Mouse (Mus musculus): ENCODE measurements around the gene Tmem251. TPM values are rescaled to one million over a fixed set of nuclear protein-coding genes. Genes with fewer than 3 reads are reported as not detected.

Gene Tmem251
- polyA plus RNA-seq (2012; rRNA removed) = 1.8 and 2.6 TPM in 2 replicates

GRCm38 (mm10) chr12:102743589-102744574 lies at the start of gene Tmem251, which contains the start of gene Moap1:
TSS of gene Tmem251 (plus strand) at chr12:102743762.
TSS of gene Moap1 (minus strand) at chr12:102743661.
- Histone ChIP-seq H3K27me3 (ENCODE audit: control insufficient read depth, insufficient read depth, low read length) (no peaks in the 10 kb centered on the region), H3K4me1 (ENCODE audit: control insufficient read depth, insufficient read depth, insufficient read length) (peaks cover 2% of the 10 kb centered on the region; the same call in 1 of the 2 replicates), H3K4me3 (ENCODE audit: extremely low read depth, insufficient read depth, insufficient read length) (peak within 1 kb of the TSS; percentile 96), H3K36me3 (ENCODE audit: control insufficient read depth, insufficient read depth, low read length) (no peaks in the 10 kb centered on the region), H3K27ac (ENCODE audit: insufficient read depth, low read length) (peak within 1 kb of the TSS; percentile 94)
- DNase-seq (ENCODE audit: low read depth in 1 of 2, low spot score in 2 of 2) = peak; percentile 77 to 89
- under 1% methylated on average over 62 of the region's 63 CpGs for WGBS
- no peak for TF ChIP-seq CTCF (IDR thresholded peaks at IDR 0.05; ENCODE audit: extremely low read depth, insufficient read depth, insufficient read length, insufficient replicate concordance)
- TF ChIP-seq POLR2A (IDR thresholded peaks at IDR 0.05; ENCODE audit: low read depth, low read length) = peak; percentile 43

GRCm38 (mm10) chr12:102695369-102696239 lies 48.0 kb upstream of the Tmem251 start:
- no peaks in the 10 kb centered on the region for H3K27me3 ChIP-seq (ENCODE audit: control insufficient read depth, insufficient read depth, low read length)
- H3K4me3 ChIP-seq (ENCODE audit: extremely low read depth, insufficient read depth, insufficient read length) = peak overlapping the region; percentile 32; the same call in 1 of the 2 replicates
- WGBS = 38% methylated on average over 18 of the region's 18 CpGs
- DNase-seq (ENCODE audit: low read depth in 1 of 2, low spot score in 2 of 2) = no peak
- TF ChIP-seq CTCF (IDR thresholded peaks at IDR 0.05; ENCODE audit: extremely low read depth, insufficient read depth, insufficient read length, insufficient replicate concordance) (no peak), POLR2A (IDR thresholded peaks at IDR 0.05; ENCODE audit: low read depth, low read length) (no peak)
- H3K4me1 ChIP-seq (ENCODE audit: control insufficient read depth, insufficient read depth, insufficient read length) = peaks cover 51% of the 10 kb centered on the region; the same call in 1 of the 2 replicates
- peak overlapping the region; percentile 64 for H3K27ac ChIP-seq (ENCODE audit: insufficient read depth, low read length)
- no peaks in the 10 kb centered on the region for H3K36me3 ChIP-seq (ENCODE audit: control insufficient read depth, insufficient read depth, low read length)

GRCm38 (mm10) chr12:102696635-102697354 lies 46.8 kb upstream of the Tmem251 start:
- TF ChIP-seq POLR2A (IDR thresholded peaks at IDR 0.05; ENCODE audit: low read depth, low read length) = no peak
- no peak for TF ChIP-seq CTCF (IDR thresholded peaks at IDR 0.05; ENCODE audit: extremely low read depth, insufficient read depth, insufficient read length, insufficient replicate concordance)
- 84% methylated on average over 14 of the region's 14 CpGs for WGBS
- H3K4me3 ChIP-seq (ENCODE audit: extremely low read depth, insufficient read depth, insufficient read length) = no peak overlapping the region
- no peak for DNase-seq (ENCODE audit: low read depth in 1 of 2, low spot score in 2 of 2)
- H3K36me3 ChIP-seq (ENCODE audit: control insufficient read depth, insufficient read depth, low read length) = no peaks in the 10 kb centered on the region
- no peak overlapping the region for H3K27ac ChIP-seq (ENCODE audit: insufficient read depth, low read length)
- H3K4me1 ChIP-seq (ENCODE audit: control insufficient read depth, insufficient read depth, insufficient read length) = peaks cover 50% of the 10 kb centered on the region; the same call in 1 of the 2 replicates
- H3K27me3 ChIP-seq (ENCODE audit: control insufficient read depth, insufficient read depth, low read length) = no peaks in the 10 kb centered on the region

- WGBS = 74% methylated on average over 7 of the region's 7 CpGs
- TF ChIP-seq CTCF (IDR thresholded peaks at IDR 0.05; ENCODE audit: extremely low read depth, insufficient read depth, insufficient read length, insufficient replicate concordance) = no peak
- no peak for TF ChIP-seq POLR2A (IDR thresholded peaks at IDR 0.05; ENCODE audit: low read depth, low read length)
- Histone ChIP-seq H3K4me1 (ENCODE audit: control insufficient read depth, insufficient read depth, insufficient read length) (peaks cover 54% of the 10 kb centered on the region; the same call in 1 of the 2 replicates), H3K27ac (ENCODE audit: insufficient read depth, low read length) (no peak overlapping the region), H3K36me3 (ENCODE audit: control insufficient read depth, insufficient read depth, low read length) (no peaks in the 10 kb centered on the region), H3K27me3 (ENCODE audit: control insufficient read depth, insufficient read depth, low read length) (no peaks in the 10 kb centered on the region), H3K4me3 (ENCODE audit: extremely low read depth, insufficient read depth, insufficient read length) (no peak overlapping the region)
- DNase-seq (ENCODE audit: low read depth in 1 of 2, low spot score in 2 of 2) = no peak
These were observed 46.2 kb upstream of the Tmem251 start for GRCm38 (mm10) chr12:102697381-102697780.

GRCm38 (mm10) chr12:102698089-102698684 lies 45.4 kb upstream of the Tmem251 start:
- Histone ChIP-seq H3K36me3 (ENCODE audit: control insufficient read depth, insufficient read depth, low read length) (no peaks in the 10 kb centered on the region), H3K27ac (ENCODE audit: insufficient read depth, low read length) (peak overlapping the region; percentile 8), H3K4me3 (ENCODE audit: extremely low read depth, insufficient read depth, insufficient read length) (no peak overlapping the region), H3K27me3 (ENCODE audit: control insufficient read depth, insufficient read depth, low read length) (no peaks in the 10 kb centered on the region), H3K4me1 (ENCODE audit: control insufficient read depth, insufficient read depth, insufficient read length) (peaks cover 57% of the 10 kb centered on the region; the same call in 1 of the 2 replicates)
- WGBS = 17% methylated on average over 1 of the region's 1 CpGs
- TF ChIP-seq POLR2A (IDR thresholded peaks at IDR 0.05; ENCODE audit: low read depth, low read length) = no peak
- no peak for TF ChIP-seq CTCF (IDR thresholded peaks at IDR 0.05; ENCODE audit: extremely low read depth, insufficient read depth, insufficient read length, insufficient replicate concordance)
- no peak for DNase-seq (ENCODE audit: low read depth in 1 of 2, low spot score in 2 of 2)

All from spleen, adult 2 months (tissue).